Mouse (Mus musculus) left cerebral cortex, postnatal 14 days (tissue): ENCODE results near the gene Pcsk4. TPM values are rescaled to one million over a fixed set of nuclear protein-coding genes. Genes with fewer than 3 reads are reported as not detected.
A peak's percentile ranks its signal among the peaks of the same experiment; 100 is the strongest.

ENCODE experiments used
- DNase-seq, 2 experiments: peaks; one replicate each; pipeline ENCODE4 v3.0.0; 2021 to 2022; ENCODE audit warnings: low spot score in 2 of 2, mixed read lengths in 1 of 2
- intact Hi-C: fragments of 180-260 bp; cut with DNase I; formaldehyde crosslinking; loops from one replicate; pipeline ENCODE4 v1.15.1; 2025
- long read RNA-seq, 2 experiments: library from polyadenylated mRNA; stranded (forward); transcript quantifications; one replicate each; pipeline ENCODE4 v2.0.0; 2021
- total RNA-seq, 2 experiments: library from RNA; stranded (reverse); gene quantifications; 2 replicates each; pipeline ENCODE4 v1.2.3; 2021

Gene Pcsk4
- 1 to 10 TPM; 4.9 to 5.7 TPM for total RNA-seq
- long read RNA-seq, experiment 1, partial matches to known transcripts = 0 of 4 reads
- long read RNA-seq, experiment 1, other reads (novel, unspliced or antisense) = 3 of 4 reads
- long read RNA-seq, experiment 2, partial matches to known transcripts = 0 of 4 reads
- long read RNA-seq, experiment 2, other reads (novel, unspliced or antisense) = 3 of 4 reads

- intact Hi-C loops = no loop called here
- peak; percentile 94 to 99 for DNase-seq
These were observed at the start of gene Pcsk4, which contains the start of gene Reep6 for GRCm38 (mm10) chr10:80329273-80330081. Pcsk4 (minus strand) TSS chr10:80329498. Reep6 (plus strand) TSS chr10:80329953.

- intact Hi-C loops = no loop called here
- DNase-seq = no peak
These were observed 48.4 kb upstream of the Pcsk4 start for GRCm38 (mm10) chr10:80377716-80378115.

- intact Hi-C loops = no loop called here
- peak; percentile 95 to 97 for DNase-seq
These were observed 46.9 kb upstream of the Pcsk4 start for GRCm38 (mm10) chr10:80376160-80376559.

GRCm38 (mm10) chr10:80374063-80374462, 44.8 kb upstream of the Pcsk4 start:
- intact Hi-C loops = loop anchor here (2.0 to 5.0 kb wide), 2 partner anchors 33 to 197 kb away; partner anchors contain the start of gene Efna2
- peak; percentile 88 to 89 for DNase-seq

GRCm38 (mm10) chr10:80372706-80373105, 43.4 kb upstream of the Pcsk4 start:
- intact Hi-C loops = loop anchor here (5.0 kb wide), 1 partner anchor 195 kb away; the partner anchor contains the start of gene Efna2
- no peak for DNase-seq

GRCm38 (mm10) chr10:80371983-80372382, 42.7 kb upstream of the Pcsk4 start:
- no peak for DNase-seq
- intact Hi-C loops = loop anchor here (5.0 kb wide), 1 partner anchor 195 kb away; the partner anchor contains the start of gene Efna2

- intact Hi-C loops = loop anchor here (5.0 kb wide), 1 partner anchor 194 kb away; the partner anchor contains the start of gene Efna2
- peak; percentile 69 to 92 for DNase-seq
These were observed 42.2 kb upstream of the Pcsk4 start for GRCm38 (mm10) chr10:80371411-80371966.

GRCm38 (mm10) chr10:80369995-80370747, 40.9 kb upstream of the Pcsk4 start:
- intact Hi-C loops = loop anchor here (5.0 kb wide), 1 partner anchor 193 kb away; the partner anchor contains the start of gene Efna2
- DNase-seq = no peak

- intact Hi-C loops = no loop called here
- no peak for DNase-seq
These were observed 39.1 kb upstream of the Pcsk4 start for GRCm38 (mm10) chr10:80368392-80368791.

- DNase-seq = no peak
- intact Hi-C loops = no loop called here
These were observed 38.7 kb upstream of the Pcsk4 start for GRCm38 (mm10) chr10:80367954-80368353.

GRCm38 (mm10) chr10:80365736-80366135, 36.4 kb upstream of the Pcsk4 start:
- no peak for DNase-seq
- intact Hi-C loops = no loop called here

GRCm38 (mm10) chr10:80363734-80364133, 34.4 kb upstream of the Pcsk4 start:
- no peak for DNase-seq
- intact Hi-C loops = no loop called here

- no peak for DNase-seq
- intact Hi-C loops = loop anchor here (10.0 kb wide), 1 partner anchor 137 kb away; the partner anchor contains the start of gene Onecut3
These were observed 28.8 kb upstream of the Pcsk4 start for GRCm38 (mm10) chr10:80357994-80358639.

GRCm38 (mm10) chr10:80357336-80357735, 28.0 kb upstream of the Pcsk4 start:
- DNase-seq = peak in 1 of 2 experiments; percentile 50
- intact Hi-C loops = loop anchor here (10.0 kb wide), 1 partner anchor 137 kb away; the partner anchor contains the start of gene Onecut3

GRCm38 (mm10) chr10:80356737-80357136, 27.4 kb upstream of the Pcsk4 start:
- intact Hi-C loops = loop anchor here (10.0 kb wide), 1 partner anchor 138 kb away; the partner anchor contains the start of gene Onecut3

GRCm38 (mm10) chr10:80356001-80356682, 26.8 kb upstream of the Pcsk4 start, which contains the start of gene Plk5:
Plk5 (plus strand) TSS chr10:80356459.
- DNase-seq = no peak
- intact Hi-C loops = loop anchor here (10.0 kb wide), 1 partner anchor 139 kb away; the partner anchor contains the start of gene Onecut3

More at GRCm38 (mm10) chr10:80356737-80357136, 27.4 kb upstream of the Pcsk4 start:
- peak in 1 of 2 experiments; percentile 40 for DNase-seq

GRCm38 (mm10) chr10:80355431-80355830, 26.1 kb upstream of the Pcsk4 start:
- intact Hi-C loops = loop anchor here (10.0 kb wide), 1 partner anchor 139 kb away; the partner anchor contains the start of gene Onecut3
- no peak for DNase-seq

GRCm38 (mm10) chr10:80352727-80353126, 23.4 kb upstream of the Pcsk4 start:
- intact Hi-C loops = loop anchor here (10.0 kb wide), 1 partner anchor 142 kb away; the partner anchor contains the start of gene Onecut3
- DNase-seq = no peak
